Mouse (Mus musculus) heart, embryonic 13.5 days (tissue): ENCODE results near the gene Rilp. TPM values are rescaled to one million over a fixed set of nuclear protein-coding genes. Genes with fewer than 3 reads are reported as not detected.

Experiments
- ATAC-seq: fragments of 200-750 bp; cut with Nextera tagmentation; 2 replicates; pipeline ENCODE4 v1.8.0; 2017; ENCODE audit warnings: moderate TSS enrichment; ENCODE audit not compliant: insufficient number of reproducible peaks, low FRiP score, low TSS enrichment; ENCODE audit errors: extremely low read depth
- H3K27ac ChIP-seq: fragments of 300-500 bp; sonication (generic); replicated peaks from 2 replicates; pipeline ENCODE4 v1.5.1; 2015; ENCODE audit warnings: moderate library complexity, mild to moderate bottlenecking, inconsistent platforms
- H3K27me3 ChIP-seq: fragments of 300-500 bp; sonication (generic); replicated peaks from 2 replicates; pipeline ENCODE4 v1.6.1; 2015; ENCODE audit warnings: mild to moderate bottlenecking, inconsistent platforms
- H3K36me3 ChIP-seq: fragments of 300-500 bp; sonication (generic); 2 replicates; pipeline ENCODE4 v1.6.1; 2015; ENCODE audit warnings: mild to moderate bottlenecking, inconsistent platforms
- H3K4me1 ChIP-seq: fragments of 300-500 bp; sonication (generic); 2 replicates; pipeline ENCODE4 v1.6.1; 2015; ENCODE audit warnings: inconsistent platforms
- H3K4me2 ChIP-seq: fragments of 300-500 bp; sonication (generic); 2 replicates; pipeline ENCODE4 v1.6.1; 2015; ENCODE audit warnings: inconsistent platforms, mild to moderate bottlenecking, moderate library complexity
- H3K4me3 ChIP-seq: fragments of 300-500 bp; sonication (generic); 2 replicates; pipeline ENCODE4 v1.5.1; 2015; ENCODE audit warnings: moderate library complexity, mild to moderate bottlenecking, inconsistent platforms
- H3K9ac ChIP-seq: fragments of 300-500 bp; sonication (generic); 2 replicates; pipeline ENCODE4 v1.6.1; 2015; ENCODE audit warnings: inconsistent platforms, mild to moderate bottlenecking, moderate library complexity
- H3K9me3 ChIP-seq: fragments of 300-500 bp; sonication (generic); 2 replicates; pipeline ENCODE4 v1.6.1; 2016; ENCODE audit warnings: inconsistent platforms
- WGBS: fragments of 180-500 bp; shearing (Covaris S2); methylation state at CpG from one replicate; pipeline ENCODE4 v1.1.7; 2015; ENCODE audit warnings: mixed read lengths; 5-methylcytosine and 5-hydroxymethylcytosine counted together
- polyA plus RNA-seq: library from polyadenylated mRNA; unstranded; fragments of >200 nt; fragmentation: Nextera tagmentation; extraction: Ambion mirVana; gene quantifications from 2 replicates; pipeline ENCODE4 v1.2.1, GENCODE M21; 2015

Rilp gene
- polyA plus RNA-seq, 1 experiment from 2014 or later: 3.4 TPM

- Histone ChIP-seq H3K4me3 (no peak overlapping the region), H3K9me3 (peaks cover 4% of the 10 kb centered on the region; the same call in 1 of the 2 replicates), H3K9ac (no peak overlapping the region), H3K27me3 (no peaks in the 10 kb centered on the region), H3K36me3 (peaks cover 33% of the 10 kb centered on the region), H3K4me2 (peak overlapping the region; percentile 95), H3K27ac (peak overlapping the region; percentile 65), H3K4me1 (peaks cover 39% of the 10 kb centered on the region)
- ATAC-seq: no peak
- WGBS: 96% methylated on average over 4 of the region's 4 CpGs
These were observed 43.0 kb upstream of the Rilp start for GRCm38 (mm10) chr11:75466731-75467505.

GRCm38 (mm10) chr11:75467512-75468215 lies 42.2 kb upstream of the Rilp start:
- ATAC-seq: peak; percentile 55
- Histone ChIP-seq H3K9ac (peak overlapping the region; percentile 87), H3K36me3 (peaks cover 33% of the 10 kb centered on the region), H3K9me3 (peaks cover 4% of the 10 kb centered on the region; the same call in 1 of the 2 replicates), H3K27ac (peak overlapping the region; percentile 65), H3K4me1 (peaks cover 34% of the 10 kb centered on the region), H3K27me3 (no peaks in the 10 kb centered on the region), H3K4me2 (peak overlapping the region; percentile 95), H3K4me3 (peak overlapping the region; percentile 63)
- 13% methylated on average over 19 of the region's 19 CpGs for WGBS

- no peak for ATAC-seq
- peaks cover 32% of the 10 kb centered on the region for H3K36me3 ChIP-seq
- H3K9ac ChIP-seq: peak overlapping the region; percentile 87
- peak overlapping the region; percentile 95 for H3K4me2 ChIP-seq
- H3K4me1 ChIP-seq: peaks cover 26% of the 10 kb centered on the region
- no peaks in the 10 kb centered on the region for H3K27me3 ChIP-seq
- peaks cover 4% of the 10 kb centered on the region; the same call in 1 of the 2 replicates for H3K9me3 ChIP-seq
- no peak overlapping the region for H3K27ac ChIP-seq
- H3K4me3 ChIP-seq: peak overlapping the region; percentile 63
- WGBS: 60% methylated on average over 7 of the region's 7 CpGs
These were observed 41.5 kb upstream of the Rilp start for GRCm38 (mm10) chr11:75468410-75468809.

GRCm38 (mm10) chr11:75469261-75469660 lies 40.6 kb upstream of the Rilp start:
- H3K9me3 ChIP-seq: peaks cover 4% of the 10 kb centered on the region; the same call in 1 of the 2 replicates
- no peak for ATAC-seq
- H3K4me3 ChIP-seq: no peak overlapping the region
- peaks cover 24% of the 10 kb centered on the region for H3K36me3 ChIP-seq
- H3K4me2 ChIP-seq: no peak overlapping the region
- H3K4me1 ChIP-seq: peaks cover 21% of the 10 kb centered on the region
- no peak overlapping the region for H3K27ac ChIP-seq
- no peak overlapping the region for H3K9ac ChIP-seq
- WGBS: 88% methylated on average over 4 of the region's 4 CpGs
- no peaks in the 10 kb centered on the region for H3K27me3 ChIP-seq

GRCm38 (mm10) chr11:75470675-75471074 lies 39.2 kb upstream of the Rilp start:
- peaks cover 4% of the 10 kb centered on the region; the same call in 1 of the 2 replicates for H3K9me3 ChIP-seq
- 0 out of 2 replicates have a peak overlapping the region, but pooled peaks have one; percentile 10 for H3K27ac ChIP-seq
- H3K9ac ChIP-seq: no peak overlapping the region
- H3K4me1 ChIP-seq: peaks cover 17% of the 10 kb centered on the region
- no peak overlapping the region for H3K4me3 ChIP-seq
- ATAC-seq: no peak
- no peak overlapping the region for H3K4me2 ChIP-seq
- 75% methylated on average over 3 of the region's 3 CpGs for WGBS
- peaks cover 10% of the 10 kb centered on the region for H3K36me3 ChIP-seq
- no peaks in the 10 kb centered on the region for H3K27me3 ChIP-seq

- no peaks in the 10 kb centered on the region for H3K36me3 ChIP-seq
- H3K27me3 ChIP-seq: no peaks in the 10 kb centered on the region
- H3K9me3 ChIP-seq: no peaks in the 10 kb centered on the region
- H3K4me1 ChIP-seq: peaks cover 9% of the 10 kb centered on the region
- H3K4me3 ChIP-seq: no peak overlapping the region
- no peak overlapping the region for H3K4me2 ChIP-seq
- no peak for ATAC-seq
- H3K27ac ChIP-seq: no peak overlapping the region
- 70% methylated on average over 11 of the region's 11 CpGs for WGBS
- no peak overlapping the region for H3K9ac ChIP-seq
These were observed 37.3 kb upstream of the Rilp start for GRCm38 (mm10) chr11:75472469-75473081.

- 57% methylated on average over 7 of the region's 7 CpGs for WGBS
- H3K27ac ChIP-seq: no peak overlapping the region
- no peak for ATAC-seq
- no peak overlapping the region for H3K9ac ChIP-seq
- H3K36me3 ChIP-seq: no peaks in the 10 kb centered on the region
- H3K9me3 ChIP-seq: no peaks in the 10 kb centered on the region
- H3K4me2 ChIP-seq: no peak overlapping the region
- no peaks in the 10 kb centered on the region for H3K27me3 ChIP-seq
- H3K4me3 ChIP-seq: no peak overlapping the region
- peaks cover 2% of the 10 kb centered on the region for H3K4me1 ChIP-seq
These were observed 36.5 kb upstream of the Rilp start for GRCm38 (mm10) chr11:75473376-75473775.

GRCm38 (mm10) chr11:75486192-75486591 lies 23.7 kb upstream of the Rilp start:
- Histone ChIP-seq H3K4me2 (peak overlapping the region; percentile 60), H3K4me3 (peak overlapping the region; percentile 89), H3K9me3 (no peaks in the 10 kb centered on the region), H3K27ac (no peak overlapping the region), H3K36me3 (peaks cover 33% of the 10 kb centered on the region), H3K9ac (no peak overlapping the region), H3K4me1 (peaks cover 13% of the 10 kb centered on the region), H3K27me3 (peaks cover 7% of the 10 kb centered on the region)
- no peak for ATAC-seq
- WGBS: 21% methylated on average over 3 of the region's 3 CpGs

GRCm38 (mm10) chr11:75486601-75487285 lies 23.2 kb upstream of the Rilp start, which contains the start of gene Prpf8:
Gene Prpf8 (plus strand): TSS chr11:75486816.
- Histone ChIP-seq H3K4me1 (peaks cover 13% of the 10 kb centered on the region), H3K27ac (peak within 1 kb of the TSS; percentile 55), H3K36me3 (peaks cover 38% of the 10 kb centered on the region), H3K9ac (peak within 1 kb of the TSS; percentile 97), H3K4me3 (peak within 1 kb of the TSS; percentile 89), H3K4me2 (peak within 1 kb of the TSS; percentile 96), H3K9me3 (no peaks in the 10 kb centered on the region), H3K27me3 (peaks cover 7% of the 10 kb centered on the region)
- under 1% methylated on average over 52 of the region's 52 CpGs for WGBS
- peak; percentile 97 for ATAC-seq

- H3K9me3 ChIP-seq: no peaks in the 10 kb centered on the region
- H3K4me2 ChIP-seq: peak overlapping the region; percentile 96
- 28% methylated on average over 6 of the region's 6 CpGs for WGBS
- peaks cover 13% of the 10 kb centered on the region for H3K4me1 ChIP-seq
- peaks cover 46% of the 10 kb centered on the region for H3K36me3 ChIP-seq
- ATAC-seq: no peak
- peak overlapping the region; percentile 89 for H3K4me3 ChIP-seq
- no peak overlapping the region for H3K27ac ChIP-seq
- H3K27me3 ChIP-seq: peaks cover 6% of the 10 kb centered on the region
- peak overlapping the region; percentile 97 for H3K9ac ChIP-seq
These were observed 22.4 kb upstream of the Rilp start for GRCm38 (mm10) chr11:75487496-75487895.
